Mouse (Mus musculus) erythroblast, embryonic 14.5 days (primary cell): ENCODE measurements around the gene Dppa2.

Experiments
- GATA1 ChIP-seq: IDR thresholded peaks from 2 replicates; pipeline ENCODE4 v1.6.1; 2012; ENCODE audit warnings: low read length, inconsistent platforms, mixed read lengths
- TAL1 ChIP-seq: IDR thresholded peaks from 3 replicates; pipeline ENCODE4 v1.6.1; 2012; ENCODE audit warnings: low read length, inconsistent platforms, mixed read lengths

DNA sequence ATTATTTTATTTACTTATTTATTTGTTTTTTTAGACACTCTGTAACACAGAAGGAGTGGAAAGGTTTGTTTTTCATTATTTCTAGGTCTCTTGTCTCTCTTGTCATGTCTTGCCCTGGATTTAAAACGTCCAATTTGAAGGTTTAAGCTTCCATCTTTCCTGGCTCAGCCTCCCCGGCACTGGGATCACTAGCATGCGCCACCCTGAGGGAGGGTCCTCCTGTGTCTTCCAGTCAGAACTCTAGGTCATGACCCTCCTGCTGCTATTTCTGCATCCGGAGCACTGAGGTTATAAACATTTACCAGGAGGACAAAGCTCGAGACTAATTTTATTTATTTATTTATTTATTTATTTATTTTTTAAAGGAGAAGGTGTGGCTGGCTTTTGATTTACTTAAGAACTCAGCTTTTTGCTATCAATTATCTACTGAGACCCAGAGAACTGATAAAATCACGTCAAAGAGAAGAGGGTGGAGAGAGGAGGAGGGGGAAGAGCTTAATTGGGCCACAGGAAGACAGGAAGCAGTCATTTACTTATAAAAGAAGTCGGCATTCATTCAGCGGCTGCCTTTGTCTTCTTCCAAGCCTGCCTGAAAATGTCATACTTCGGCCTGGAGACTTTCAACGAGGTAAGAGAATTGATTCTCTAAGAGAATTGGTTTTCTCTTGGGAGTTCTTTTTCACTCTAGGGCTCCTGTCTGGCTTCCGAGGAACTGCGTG lies 6.4 kb downstream of the Dppa2 start:
- TF ChIP-seq TAL1 (no peak), GATA1 (no peak)
